Mouse (Mus musculus): ENCODE results near the gene Dhtkd1. TPM values are rescaled to one million over a fixed set of nuclear protein-coding genes. Genes with fewer than 3 reads are reported as not detected.
"Not testable (repeated sequence)": the region's sequence is repeated elsewhere in the genome, so short reads cannot be mapped to it uniquely, and the experiment has no call there.

Gene Dhtkd1
- polyA plus RNA-seq, 1 experiment, result 27.0 TPM

DNA sequence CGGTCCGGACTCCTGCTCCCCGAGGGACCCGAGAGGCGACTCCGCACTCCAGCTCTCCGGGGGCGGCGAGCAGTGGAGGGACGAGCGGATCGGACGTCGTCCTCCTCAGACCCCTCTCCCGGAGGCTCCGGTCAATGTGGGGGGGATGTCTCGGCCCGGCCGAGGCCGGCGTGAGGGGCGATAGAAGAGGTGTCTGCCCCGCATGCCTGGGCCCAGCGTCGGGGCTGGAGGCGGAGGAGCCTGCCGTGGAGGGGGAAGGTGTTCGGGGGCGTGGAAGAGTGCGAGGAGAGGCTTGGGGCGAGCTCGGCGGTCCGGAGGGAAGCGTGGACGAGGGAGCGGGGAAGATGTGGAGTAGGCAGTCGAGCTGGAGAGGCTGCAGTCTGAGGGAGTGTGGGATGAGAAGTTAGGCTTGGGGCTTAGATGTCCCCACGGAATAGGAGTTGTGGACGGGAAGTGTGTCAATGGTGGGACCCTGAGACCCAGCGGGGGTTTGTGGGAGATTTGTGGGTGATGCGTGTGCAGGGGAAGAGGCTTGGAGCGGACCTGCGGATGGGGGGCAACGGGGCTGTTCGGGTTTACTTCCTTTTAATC is 9.1 kb upstream of the Dhtkd1 start:
- DNase-seq, result no peak
- H3K27me3 ChIP-seq (replicated peaks; ENCODE audit: control insufficient read depth, insufficient read depth, low read length), result no peaks in the 10 kb centered on the region
- peak overlapping the region; percentile 86 for H3K27ac ChIP-seq (ENCODE audit: insufficient read depth, low read depth, low read length)
- H3K4me1 ChIP-seq (ENCODE audit: control insufficient read depth, insufficient read depth, low read length), result peaks cover 6% of the 10 kb centered on the region; the same call in 1 of the 2 replicates
- H3K4me3 ChIP-seq (ENCODE audit: insufficient read depth, low read depth, low read length), result peak overlapping the region; percentile 92
- H3K36me3 ChIP-seq (ENCODE audit: control insufficient read depth, insufficient read depth, low read length), result no peaks in the 10 kb centered on the region
- WGBS, result 1% methylated on average over 45 of the region's 46 CpGs
- TF ChIP-seq CTCF (conservative IDR thresholded peaks at IDR 0.05; ENCODE audit: insufficient read depth, insufficient read length, low read depth, low read length) (no peak), POLR2A (IDR thresholded peaks at IDR 0.05; ENCODE audit: low read depth, low read length) (no peak)

DNA sequence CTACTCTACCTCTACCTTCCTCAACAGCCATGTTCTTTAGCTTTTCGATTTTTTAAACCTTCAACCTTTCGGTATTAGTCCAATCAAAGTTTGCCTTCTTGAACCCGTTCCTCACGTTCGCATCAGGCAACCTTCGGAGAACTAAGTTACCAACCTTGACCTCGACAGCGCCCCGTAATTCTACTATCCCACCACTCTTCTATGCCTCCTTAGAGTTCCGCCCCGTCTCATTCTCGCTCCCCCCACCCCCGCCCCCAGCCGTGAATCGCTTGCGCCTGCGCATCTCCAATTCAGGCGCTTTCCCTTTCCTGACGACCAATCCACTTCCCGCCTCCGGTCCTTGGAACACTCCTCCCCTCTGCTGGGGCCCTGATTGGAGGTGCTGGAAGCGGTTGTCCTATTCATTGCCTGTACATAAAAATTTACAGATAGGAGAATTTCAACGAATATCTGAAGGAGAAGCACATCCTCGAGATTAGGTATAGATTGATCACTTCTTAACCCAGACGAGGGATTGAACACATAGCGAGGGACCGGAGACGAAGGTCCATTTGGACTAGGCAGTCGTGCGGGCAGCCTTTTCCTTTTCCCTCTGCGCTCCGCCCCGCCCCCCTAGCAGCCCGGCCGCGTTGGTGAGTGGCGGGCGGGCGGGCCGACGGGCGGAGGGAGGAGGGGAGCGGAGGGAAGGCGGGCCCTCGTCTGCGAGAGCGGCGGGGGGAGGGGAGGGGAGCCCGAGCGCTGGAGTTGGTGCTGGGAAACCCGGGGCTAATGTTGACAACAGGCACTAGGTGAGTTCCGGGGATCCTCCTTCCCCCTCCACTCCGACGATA is 8.4 kb upstream of the Dhtkd1 start, which contains the start of gene Upf2:
Gene Upf2, plus strand, starts transcription at position 704 of the 830 bp plus-strand sequence.
- no peaks in the 10 kb centered on the region for H3K27me3 ChIP-seq (replicated peaks; ENCODE audit: control insufficient read depth, insufficient read depth, low read length)
- peak within 1 kb of the TSS; percentile 92 for H3K4me3 ChIP-seq (ENCODE audit: insufficient read depth, low read depth, low read length)
- H3K27ac ChIP-seq (ENCODE audit: insufficient read depth, low read depth, low read length), result peak within 1 kb of the TSS; percentile 99
- WGBS, result under 1% methylated on average over 50 of the region's 54 CpGs
- peaks cover 6% of the 10 kb centered on the region; the same call in 1 of the 2 replicates for H3K4me1 ChIP-seq (ENCODE audit: control insufficient read depth, insufficient read depth, low read length)
- peak; percentile 98 for DNase-seq
- TF ChIP-seq CTCF (conservative IDR thresholded peaks at IDR 0.05; ENCODE audit: insufficient read depth, insufficient read length, low read depth, low read length), result no peak
- peak; percentile 44 for TF ChIP-seq POLR2A (IDR thresholded peaks at IDR 0.05; ENCODE audit: low read depth, low read length)
- H3K36me3 ChIP-seq (ENCODE audit: control insufficient read depth, insufficient read depth, low read length), result no peaks in the 10 kb centered on the region

DNA sequence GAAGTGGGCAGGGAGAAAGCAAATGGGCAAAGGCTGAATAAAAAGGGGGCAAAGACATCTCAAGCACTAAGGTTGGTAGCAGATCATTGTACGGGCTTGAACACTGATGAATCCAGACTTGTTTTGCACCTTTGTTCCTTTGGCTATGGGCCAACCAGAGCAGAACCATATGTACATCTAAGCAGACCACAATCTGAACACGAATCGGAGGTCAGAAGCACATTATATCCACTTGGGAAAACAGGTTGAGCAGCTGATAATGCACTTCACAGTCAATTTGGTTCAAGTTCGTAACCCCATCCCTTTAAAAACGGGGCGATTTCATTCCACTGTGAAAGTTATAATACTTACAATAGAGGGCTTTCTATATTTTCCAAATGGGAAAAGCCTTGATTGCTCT is 7.7 kb upstream of the Dhtkd1 start:
- H3K27ac ChIP-seq (ENCODE audit: insufficient read depth, low read depth, low read length), result peak overlapping the region; percentile 54
- under 1% methylated on average over 6 of the region's 6 CpGs for WGBS
- peak; percentile 67 for DNase-seq
- peaks cover 6% of the 10 kb centered on the region; the same call in 1 of the 2 replicates for H3K4me1 ChIP-seq (ENCODE audit: control insufficient read depth, insufficient read depth, low read length)
- peak overlapping the region; percentile 55 for H3K4me3 ChIP-seq (ENCODE audit: insufficient read depth, low read depth, low read length)
- no peaks in the 10 kb centered on the region for H3K27me3 ChIP-seq (replicated peaks; ENCODE audit: control insufficient read depth, insufficient read depth, low read length)
- TF ChIP-seq CTCF (conservative IDR thresholded peaks at IDR 0.05; ENCODE audit: insufficient read depth, insufficient read length, low read depth, low read length) (no peak), POLR2A (IDR thresholded peaks at IDR 0.05; ENCODE audit: low read depth, low read length) (no peak)
- H3K36me3 ChIP-seq (ENCODE audit: control insufficient read depth, insufficient read depth, low read length), result no peaks in the 10 kb centered on the region

DNA sequence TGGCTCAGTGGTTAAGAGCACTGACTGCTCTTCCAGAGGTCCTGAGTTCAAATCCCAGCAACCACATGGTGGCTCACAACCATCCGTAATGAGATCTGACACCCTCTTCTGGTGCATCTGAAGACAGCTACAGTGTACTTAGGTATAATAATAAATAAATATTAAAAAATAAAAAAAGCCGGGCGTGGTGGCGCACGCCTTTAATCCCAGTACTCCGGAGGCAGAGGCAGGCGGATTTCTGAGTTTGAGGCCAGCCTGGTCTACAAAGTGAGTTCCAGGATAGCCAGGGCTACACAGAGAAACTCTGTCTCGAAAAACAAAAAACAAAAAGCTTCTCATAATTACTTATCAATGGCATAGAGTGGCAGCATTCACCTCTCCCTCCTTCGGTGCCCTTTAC is 7.2 kb upstream of the Dhtkd1 start:
- H3K4me1 ChIP-seq (ENCODE audit: control insufficient read depth, insufficient read depth, low read length), result not testable (repeated sequence)

DNA sequence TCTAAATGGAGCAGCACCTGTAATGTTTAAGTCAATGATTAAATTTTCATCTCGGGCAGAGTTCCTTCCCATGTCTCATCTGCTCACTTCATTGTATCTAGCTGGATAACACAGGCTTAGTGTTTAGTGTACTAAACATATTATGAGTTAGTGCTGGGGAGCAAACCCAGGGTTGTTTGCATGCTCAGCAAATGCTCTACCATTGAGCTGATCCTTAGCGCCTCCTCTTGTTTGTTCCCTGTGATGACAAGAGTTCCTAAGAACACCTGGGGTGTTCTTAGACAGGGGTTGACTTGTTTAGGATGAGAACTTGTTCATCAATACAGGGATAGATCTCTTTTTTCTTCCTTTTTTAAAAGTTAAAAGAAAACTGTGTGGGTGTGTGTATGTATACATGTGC is 6.4 kb upstream of the Dhtkd1 start:
- TF ChIP-seq CTCF (conservative IDR thresholded peaks at IDR 0.05; ENCODE audit: insufficient read depth, insufficient read length, low read depth, low read length) (no peak), POLR2A (IDR thresholded peaks at IDR 0.05; ENCODE audit: low read depth, low read length) (no peak)
- Histone ChIP-seq H3K4me1 (ENCODE audit: control insufficient read depth, insufficient read depth, low read length) (peaks cover 6% of the 10 kb centered on the region; the same call in 1 of the 2 replicates), H3K4me3 (ENCODE audit: insufficient read depth, low read depth, low read length) (no peak overlapping the region), H3K36me3 (ENCODE audit: control insufficient read depth, insufficient read depth, low read length) (no peaks in the 10 kb centered on the region), H3K27me3 (replicated peaks; ENCODE audit: control insufficient read depth, insufficient read depth, low read length) (no peaks in the 10 kb centered on the region), H3K27ac (ENCODE audit: insufficient read depth, low read depth, low read length) (no peak overlapping the region)
- 66% methylated on average over 2 of the region's 2 CpGs for WGBS
- DNase-seq, result no peak

More for the DNA sequence above, 7.2 kb upstream of the Dhtkd1 start:
- not testable (repeated sequence) for DNase-seq; H3K27me3 ChIP-seq (replicated peaks; ENCODE audit: control insufficient read depth, insufficient read depth, low read length); H3K36me3 ChIP-seq (ENCODE audit: control insufficient read depth, insufficient read depth, low read length); H3K27ac ChIP-seq (ENCODE audit: insufficient read depth, low read depth, low read length); H3K4me3 ChIP-seq (ENCODE audit: insufficient read depth, low read depth, low read length)
- WGBS, result 92% methylated on average over 9 of the region's 9 CpGs

DNA sequence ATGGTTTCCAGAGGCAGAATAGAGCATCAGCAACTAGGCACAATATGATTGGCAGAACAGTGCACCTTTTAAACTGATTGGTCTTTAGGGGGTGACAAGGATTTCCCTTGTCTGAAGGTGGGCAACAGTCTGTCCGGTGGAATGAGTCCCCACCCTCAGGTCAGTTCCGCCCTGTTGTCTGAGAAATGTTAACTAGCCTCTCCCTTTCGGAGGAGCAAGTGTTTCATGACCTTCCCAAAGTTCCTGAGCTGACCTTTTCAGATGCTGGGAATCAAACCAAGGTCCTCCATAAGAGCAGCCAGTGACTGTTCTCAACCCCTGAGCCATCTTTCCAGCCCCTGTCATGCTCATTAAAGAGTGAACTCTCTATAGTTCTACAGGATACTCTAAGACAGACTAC is 4.3 kb upstream of the Dhtkd1 start:
- H3K27me3 ChIP-seq (replicated peaks; ENCODE audit: control insufficient read depth, insufficient read depth, low read length), result no peaks in the 10 kb centered on the region
- WGBS, result 74% methylated on average over 3 of the region's 3 CpGs
- no peak for DNase-seq
- no peak overlapping the region for H3K4me3 ChIP-seq (ENCODE audit: insufficient read depth, low read depth, low read length)
- TF ChIP-seq CTCF (conservative IDR thresholded peaks at IDR 0.05; ENCODE audit: insufficient read depth, insufficient read length, low read depth, low read length) (no peak), POLR2A (IDR thresholded peaks at IDR 0.05; ENCODE audit: low read depth, low read length) (no peak)
- H3K36me3 ChIP-seq (ENCODE audit: control insufficient read depth, insufficient read depth, low read length), result no peaks in the 10 kb centered on the region
- peaks cover 3% of the 10 kb centered on the region; the same call in 1 of the 2 replicates for H3K4me1 ChIP-seq (ENCODE audit: control insufficient read depth, insufficient read depth, low read length)
- H3K27ac ChIP-seq (ENCODE audit: insufficient read depth, low read depth, low read length), result no peak overlapping the region

DNA sequence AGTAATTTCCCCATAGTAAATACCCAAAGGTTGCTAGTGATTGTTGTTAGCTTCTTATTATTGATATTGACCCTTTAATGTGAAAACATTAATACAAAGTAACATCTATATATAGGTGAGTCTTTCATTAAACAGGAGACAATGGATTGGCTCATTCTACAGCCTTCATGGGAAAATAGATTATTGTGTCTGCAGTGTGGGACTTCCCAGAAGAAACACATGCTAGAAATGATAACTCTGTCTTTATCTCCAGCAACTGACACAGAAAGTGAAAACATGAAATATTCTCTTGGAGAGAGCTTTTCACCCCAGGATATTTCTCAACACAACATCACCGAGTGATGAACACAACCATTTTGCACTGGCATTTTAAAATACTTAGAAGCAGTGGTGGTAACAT is 3.0 kb upstream of the Dhtkd1 start:
- no peak overlapping the region for H3K4me3 ChIP-seq (ENCODE audit: insufficient read depth, low read depth, low read length)
- H3K36me3 ChIP-seq (ENCODE audit: control insufficient read depth, insufficient read depth, low read length), result no peaks in the 10 kb centered on the region
- TF ChIP-seq CTCF (conservative IDR thresholded peaks at IDR 0.05; ENCODE audit: insufficient read depth, insufficient read length, low read depth, low read length) (no peak), POLR2A (IDR thresholded peaks at IDR 0.05; ENCODE audit: low read depth, low read length) (no peak)
- DNase-seq, result no peak
- no peaks in the 10 kb centered on the region for H3K27me3 ChIP-seq (replicated peaks; ENCODE audit: control insufficient read depth, insufficient read depth, low read length)
- 83% methylated on average over 1 of the region's 1 CpGs for WGBS
- peaks cover 3% of the 10 kb centered on the region; the same call in 1 of the 2 replicates for H3K4me1 ChIP-seq (ENCODE audit: control insufficient read depth, insufficient read depth, low read length)
- no peak overlapping the region for H3K27ac ChIP-seq (ENCODE audit: insufficient read depth, low read depth, low read length)

All from kidney, adult 2 months (tissue).